Mouse (Mus musculus) bone marrow macrophage, adult 2 months (primary cell): Measurements from ENCODE around the gene Mdfi.

Experiments used
- CTCF ChIP-seq: IDR thresholded peaks from 2 replicates; pipeline ENCODE4 v1.5.1; 2012; ENCODE audit warnings: low read depth, mild to moderate bottlenecking, low read length, moderate library complexity
- POLR2A ChIP-seq: IDR thresholded peaks from 2 replicates; pipeline ENCODE4 v1.6.1; 2012; ENCODE audit warnings: mild to moderate bottlenecking, low read depth, low read length, borderline replicate concordance

GRCm38 (mm10) chr17:47854908-47855307 lies 20.4 kb upstream of the Mdfi start:
- TF ChIP-seq CTCF (no peak), POLR2A (no peak)
